Mouse (Mus musculus) kidney, postnatal 0 days (tissue): ENCODE measurements around the gene Ncoa5. TPM values are rescaled to one million over a fixed set of nuclear protein-coding genes. Genes with fewer than 3 reads are reported as not detected.

Experiments
- ATAC-seq: fragments of 200-750 bp; cut with Nextera tagmentation; replicated peaks from 2 replicates; pipeline ENCODE4 v1.8.0; 2017; ENCODE audit warnings: low read depth, moderate number of reproducible peaks, moderate TSS enrichment, moderate library complexity; ENCODE audit not compliant: low FRiP score
- DNase-seq: peaks from one replicate; pipeline ENCODE4 v3.0.0-alpha.2; 2016; ENCODE audit warnings: low spot score
- H3K27ac ChIP-seq: fragments of 300-500 bp; sonication (generic); 2 replicates; pipeline ENCODE4 v1.5.1; 2014; ENCODE audit warnings: mild to moderate bottlenecking
- H3K27me3 ChIP-seq: fragments of 300-500 bp; sonication (generic); 2 replicates; pipeline ENCODE4 v1.6.1; 2014; ENCODE audit warnings: low read length, mixed read lengths; ENCODE audit not compliant: insufficient read depth
- H3K36me3 ChIP-seq: fragments of 300-500 bp; sonication (generic); 2 replicates; pipeline ENCODE4 v1.6.1; 2014; ENCODE audit warnings: low read length, mixed read lengths; ENCODE audit not compliant: insufficient read depth
- H3K4me1 ChIP-seq: fragments of 300-500 bp; sonication (generic); replicated peaks from 2 replicates; pipeline ENCODE4 v1.6.1; 2014; ENCODE audit warnings: antibody characterized with exemption, low read length, mixed read lengths; ENCODE audit not compliant: insufficient read depth
- H3K4me2 ChIP-seq: fragments of 300-500 bp; sonication (generic); 2 replicates; pipeline ENCODE4 v1.6.1; 2014; ENCODE audit warnings: mild to moderate bottlenecking, low read length, moderate library complexity, mixed read lengths
- H3K4me3 ChIP-seq: fragments of 300-500 bp; sonication (generic); replicated peaks from 2 replicates; pipeline ENCODE4 v1.5.1; 2014; ENCODE audit warnings: low read depth, low read length
- H3K9ac ChIP-seq: fragments of 300-500 bp; sonication (generic); 2 replicates; pipeline ENCODE4 v1.6.1; 2014; ENCODE audit warnings: low read depth, low read length
- H3K9me3 ChIP-seq: fragments of 300-500 bp; sonication (generic); replicated peaks from 2 replicates; pipeline ENCODE4 v1.6.1; 2016; ENCODE audit warnings: low read length, inconsistent platforms, mixed read lengths
- CTCF ChIP-seq: IDR thresholded peaks from 2 replicates; pipeline ENCODE4 v1.5.1; 2016; ENCODE audit warnings: antibody characterized with exemption, low read depth, mild to moderate bottlenecking, moderate library complexity
- WGBS: fragments of 180-500 bp; shearing (Covaris S2); extraction: QIAGEN DNeasy Blood & Tissue Kit; methylation state at CpG from one replicate; pipeline ENCODE4 v1.1.7; 2014; 5-methylcytosine and 5-hydroxymethylcytosine counted together
- polyA plus RNA-seq: library from polyadenylated mRNA; unstranded; fragments of >200 nt; fragmentation: Nextera tagmentation; extraction: Ambion mirVana; gene quantifications from 2 replicates; pipeline ENCODE4 v1.2.1, GENCODE M21; 2015

The Ncoa5 gene
- 35.6 and 38.6 TPM in 2 replicates for polyA plus RNA-seq

GRCm38 (mm10) chr2:165034131-165035057 is at the start of gene Ncoa5:
Ncoa5 (minus strand) TSS chr2:165034867.
- DNase-seq: peak; percentile 99
- TF ChIP-seq CTCF: peak; percentile 37; the same call in 1 of the 2 replicates
- Histone ChIP-seq H3K27me3 (no peaks in the 10 kb centered on the region), H3K4me3 (peak within 1 kb of the TSS; percentile 95), H3K9ac (peak within 1 kb of the TSS; percentile 96), H3K9me3 (no peaks in the 10 kb centered on the region), H3K4me2 (peak within 1 kb of the TSS; percentile 76), H3K4me1 (0 out of 2 replicates have a peak, but pooled peaks cover 8% of the 10 kb centered on the region), H3K36me3 (no peaks in the 10 kb centered on the region), H3K27ac (peak within 1 kb of the TSS; percentile 81)
- peak; percentile 96 for ATAC-seq
- under 1% methylated on average over 97 of the region's 111 CpGs for whole genome bisulfite sequencing

- WGBS: 38% methylated on average over 7 of the region's 7 CpGs
- no peak overlapping the region for H3K4me3 ChIP-seq
- no peak for TF ChIP-seq CTCF
- no peak overlapping the region for H3K4me2 ChIP-seq
- H3K27ac ChIP-seq: no peak overlapping the region
- H3K36me3 ChIP-seq: no peaks in the 10 kb centered on the region
- DNase-seq (no peak), ATAC-seq (no peak)
- peaks cover 11% of the 10 kb centered on the region for H3K27me3 ChIP-seq
- no peaks in the 10 kb centered on the region for H3K9me3 ChIP-seq
- no peaks in the 10 kb centered on the region for H3K4me1 ChIP-seq
- no peak overlapping the region for H3K9ac ChIP-seq
Measured at GRCm38 (mm10) chr2:165081257-165081656, 46.6 kb upstream of the Ncoa5 start.

DNA sequence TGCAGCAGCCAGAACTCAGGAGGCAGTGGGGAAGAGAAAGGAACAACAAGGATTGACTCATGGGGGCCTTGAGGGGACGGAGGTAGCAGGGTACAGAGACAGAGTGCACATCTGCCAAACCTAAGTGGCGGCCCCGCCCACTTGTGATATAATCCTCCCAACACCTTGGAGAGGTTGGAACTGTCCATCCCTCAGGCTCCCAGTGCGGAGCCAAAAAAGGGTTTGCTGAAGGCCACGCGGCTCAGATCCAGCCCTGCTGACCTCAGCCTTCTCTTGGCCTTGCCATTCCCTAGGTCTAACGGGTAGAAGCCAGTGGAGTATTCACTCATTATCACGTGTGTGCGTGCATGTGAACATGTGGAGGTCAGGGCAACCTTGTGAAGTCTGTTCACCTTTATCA is 46.0 kb upstream of the Ncoa5 start:
- TF ChIP-seq CTCF: no peak
- no peak for ATAC-seq
- H3K9me3 ChIP-seq: no peaks in the 10 kb centered on the region
- no peak overlapping the region for H3K4me3 ChIP-seq
- no peaks in the 10 kb centered on the region for H3K4me1 ChIP-seq
- no peak overlapping the region for H3K27ac ChIP-seq
- 24% methylated on average over 9 of the region's 9 CpGs for WGBS
- H3K36me3 ChIP-seq: no peaks in the 10 kb centered on the region
- no peak overlapping the region for H3K4me2 ChIP-seq
- H3K27me3 ChIP-seq: peaks cover 17% of the 10 kb centered on the region
- H3K9ac ChIP-seq: no peak overlapping the region
- no peak for DNase-seq

GRCm38 (mm10) chr2:165078605-165079004 is 43.9 kb upstream of the Ncoa5 start:
- DNase-seq (peak; percentile 58), ATAC-seq (no peak)
- no peak overlapping the region for H3K27ac ChIP-seq
- H3K4me2 ChIP-seq: no peak overlapping the region
- H3K4me1 ChIP-seq: no peaks in the 10 kb centered on the region
- H3K36me3 ChIP-seq: no peaks in the 10 kb centered on the region
- H3K9me3 ChIP-seq: no peaks in the 10 kb centered on the region
- H3K27me3 ChIP-seq: peaks cover 28% of the 10 kb centered on the region
- WGBS: 6% methylated on average over 10 of the region's 10 CpGs
- H3K9ac ChIP-seq: no peak overlapping the region
- TF ChIP-seq CTCF: peak; percentile 66
- no peak overlapping the region for H3K4me3 ChIP-seq

DNA sequence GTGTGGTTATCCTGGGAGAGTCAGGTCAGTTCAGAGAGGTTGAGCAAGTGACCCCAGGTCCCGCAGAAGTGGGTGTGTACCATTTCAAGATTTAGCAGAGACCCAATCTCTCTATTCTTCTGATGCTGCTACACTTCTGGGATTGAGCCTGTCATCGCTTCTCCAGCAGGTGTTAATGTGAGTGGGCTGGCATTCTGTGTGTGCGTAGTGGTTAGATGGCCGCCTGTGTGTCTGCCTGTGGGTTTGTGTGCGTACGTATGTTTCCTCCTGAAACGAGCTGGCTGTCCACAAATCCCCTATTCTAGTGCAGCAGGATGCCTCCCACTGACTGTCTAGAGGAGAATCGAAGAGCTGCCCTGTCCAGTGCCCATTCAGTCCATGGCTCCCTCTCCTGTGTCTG is 43.4 kb upstream of the Ncoa5 start:
- Histone ChIP-seq H3K27ac (no peak overlapping the region), H3K9ac (no peak overlapping the region), H3K27me3 (peaks cover 28% of the 10 kb centered on the region), H3K4me2 (no peak overlapping the region), H3K9me3 (no peaks in the 10 kb centered on the region), H3K4me3 (no peak overlapping the region), H3K36me3 (no peaks in the 10 kb centered on the region), H3K4me1 (no peaks in the 10 kb centered on the region)
- no peak for TF ChIP-seq CTCF
- DNase-seq (no peak), ATAC-seq (no peak)
- WGBS: 67% methylated on average over 8 of the region's 8 CpGs

- no peak for DNase-seq
- no peaks in the 10 kb centered on the region for H3K4me1 ChIP-seq
- H3K9ac ChIP-seq: no peak overlapping the region
- H3K9me3 ChIP-seq: no peaks in the 10 kb centered on the region
- no peak for TF ChIP-seq CTCF
- ATAC-seq: no peak
- peaks cover 28% of the 10 kb centered on the region for H3K27me3 ChIP-seq
- no peak overlapping the region for H3K4me3 ChIP-seq
- 9% methylated on average over 9 of the region's 9 CpGs for WGBS
- no peaks in the 10 kb centered on the region for H3K36me3 ChIP-seq
- H3K4me2 ChIP-seq: no peak overlapping the region
- no peak overlapping the region for H3K27ac ChIP-seq
Measured at GRCm38 (mm10) chr2:165077055-165077454, 42.4 kb upstream of the Ncoa5 start.
